Mouse (Mus musculus): ENCODE results near the gene Cmah. TPM values are rescaled to one million over a fixed set of nuclear protein-coding genes. Genes with fewer than 3 reads are reported as not detected.

Cmah gene
- polyA plus RNA-seq, 1 experiment from 2014 or later: 0.14 TPM

GRCm38 (mm10) chr13:24486403-24486802 is 159.2 kb downstream of the Cmah start:
- ATAC-seq (ENCODE audit: low FRiP score, low TSS enrichment): no peak
- Histone ChIP-seq H3K36me3 (ENCODE audit: control insufficient read depth, insufficient read depth, low read length) (no peaks in the 10 kb centered on the region), H3K27me3 (ENCODE audit: control insufficient read depth, insufficient read depth, low read length) (no peaks in the 10 kb centered on the region), H3K27ac (replicated peaks; ENCODE audit: low read depth, low read length) (no peak overlapping the region), H3K4me2 (ENCODE audit: low read length) (no peak overlapping the region), H3K9me3 (ENCODE audit: control insufficient read depth, low read length) (no peaks in the 10 kb centered on the region), H3K4me3 (replicated peaks; ENCODE audit: low read depth, low read length) (no peak overlapping the region), H3K9ac (replicated peaks; ENCODE audit: low read length) (no peak overlapping the region), H3K4me1 (ENCODE audit: control insufficient read depth, insufficient read depth, low read length) (no peaks in the 10 kb centered on the region)
- DNase-seq: no peak
- 78% methylated on average over 6 of the region's 6 CpGs for WGBS

GRCm38 (mm10) chr13:24487061-24487460 is 159.9 kb downstream of the Cmah start:
- no peaks in the 10 kb centered on the region for H3K9me3 ChIP-seq (ENCODE audit: control insufficient read depth, low read length)
- DNase-seq: no peak
- no peak for ATAC-seq (ENCODE audit: low FRiP score, low TSS enrichment)
- no peaks in the 10 kb centered on the region for H3K27me3 ChIP-seq (ENCODE audit: control insufficient read depth, insufficient read depth, low read length)
- H3K9ac ChIP-seq (replicated peaks; ENCODE audit: low read length): no peak overlapping the region
- no peaks in the 10 kb centered on the region for H3K4me1 ChIP-seq (ENCODE audit: control insufficient read depth, insufficient read depth, low read length)
- no peak overlapping the region for H3K27ac ChIP-seq (replicated peaks; ENCODE audit: low read depth, low read length)
- no peaks in the 10 kb centered on the region for H3K36me3 ChIP-seq (ENCODE audit: control insufficient read depth, insufficient read depth, low read length)
- WGBS: 93% methylated on average over 5 of the region's 5 CpGs
- H3K4me2 ChIP-seq (ENCODE audit: low read length): no peak overlapping the region
- H3K4me3 ChIP-seq (replicated peaks; ENCODE audit: low read depth, low read length): no peak overlapping the region

DNA sequence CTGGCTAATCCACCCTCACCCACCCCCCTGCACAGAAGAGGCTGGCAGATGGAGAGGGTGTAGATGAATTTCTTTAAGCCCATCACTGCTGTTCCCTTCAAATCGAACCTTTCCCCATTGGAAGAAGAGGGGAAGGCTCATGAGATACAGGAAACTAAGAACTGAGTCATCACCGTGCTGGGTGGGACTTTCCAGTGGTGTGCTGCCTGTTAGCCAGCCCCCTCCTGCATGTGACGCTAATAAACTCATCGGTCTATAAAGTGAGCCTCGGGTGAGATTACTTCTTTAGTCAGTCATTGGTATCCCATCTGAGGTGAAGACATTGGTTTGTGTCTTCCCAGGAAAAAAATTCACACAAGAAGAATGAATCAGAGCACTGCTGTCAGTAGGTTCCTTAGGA is 160.3 kb downstream of the Cmah start:
- WGBS: 86% methylated on average over 5 of the region's 5 CpGs
- Histone ChIP-seq H3K4me3 (replicated peaks; ENCODE audit: low read depth, low read length) (no peak overlapping the region), H3K27ac (replicated peaks; ENCODE audit: low read depth, low read length) (no peak overlapping the region), H3K9me3 (ENCODE audit: control insufficient read depth, low read length) (no peaks in the 10 kb centered on the region), H3K9ac (replicated peaks; ENCODE audit: low read length) (no peak overlapping the region), H3K4me2 (ENCODE audit: low read length) (no peak overlapping the region), H3K27me3 (ENCODE audit: control insufficient read depth, insufficient read depth, low read length) (no peaks in the 10 kb centered on the region), H3K4me1 (ENCODE audit: control insufficient read depth, insufficient read depth, low read length) (no peaks in the 10 kb centered on the region), H3K36me3 (ENCODE audit: control insufficient read depth, insufficient read depth, low read length) (no peaks in the 10 kb centered on the region)
- ATAC-seq (ENCODE audit: low FRiP score, low TSS enrichment): no peak
- no peak for DNase-seq

- DNase-seq (no peak), ATAC-seq (ENCODE audit: low FRiP score, low TSS enrichment) (no peak)
- no peak overlapping the region for H3K9ac ChIP-seq (replicated peaks; ENCODE audit: low read length)
- no peak overlapping the region for H3K27ac ChIP-seq (replicated peaks; ENCODE audit: low read depth, low read length)
- H3K4me2 ChIP-seq (ENCODE audit: low read length): no peak overlapping the region
- no peak overlapping the region for H3K4me3 ChIP-seq (replicated peaks; ENCODE audit: low read depth, low read length)
- H3K27me3 ChIP-seq (ENCODE audit: control insufficient read depth, insufficient read depth, low read length): no peaks in the 10 kb centered on the region
- WGBS: 92% methylated on average over 4 of the region's 4 CpGs
- no peaks in the 10 kb centered on the region for H3K36me3 ChIP-seq (ENCODE audit: control insufficient read depth, insufficient read depth, low read length)
- H3K4me1 ChIP-seq (ENCODE audit: control insufficient read depth, insufficient read depth, low read length): no peaks in the 10 kb centered on the region
- H3K9me3 ChIP-seq (ENCODE audit: control insufficient read depth, low read length): no peaks in the 10 kb centered on the region
Measured at GRCm38 (mm10) chr13:24488526-24489070, 161.4 kb downstream of the Cmah start.

GRCm38 (mm10) chr13:24489515-24489914 is 162.3 kb downstream of the Cmah start:
- H3K4me2 ChIP-seq (ENCODE audit: low read length): no peak overlapping the region
- no peak for ATAC-seq (ENCODE audit: low FRiP score, low TSS enrichment)
- no peaks in the 10 kb centered on the region for H3K27me3 ChIP-seq (ENCODE audit: control insufficient read depth, insufficient read depth, low read length)
- no peak overlapping the region for H3K9ac ChIP-seq (replicated peaks; ENCODE audit: low read length)
- H3K4me1 ChIP-seq (ENCODE audit: control insufficient read depth, insufficient read depth, low read length): no peaks in the 10 kb centered on the region
- no peak overlapping the region for H3K27ac ChIP-seq (replicated peaks; ENCODE audit: low read depth, low read length)
- no peaks in the 10 kb centered on the region for H3K9me3 ChIP-seq (ENCODE audit: control insufficient read depth, low read length)
- WGBS: 81% methylated on average over 3 of the region's 3 CpGs
- H3K36me3 ChIP-seq (ENCODE audit: control insufficient read depth, insufficient read depth, low read length): no peaks in the 10 kb centered on the region
- DNase-seq: no peak
- no peak overlapping the region for H3K4me3 ChIP-seq (replicated peaks; ENCODE audit: low read depth, low read length)

DNA sequence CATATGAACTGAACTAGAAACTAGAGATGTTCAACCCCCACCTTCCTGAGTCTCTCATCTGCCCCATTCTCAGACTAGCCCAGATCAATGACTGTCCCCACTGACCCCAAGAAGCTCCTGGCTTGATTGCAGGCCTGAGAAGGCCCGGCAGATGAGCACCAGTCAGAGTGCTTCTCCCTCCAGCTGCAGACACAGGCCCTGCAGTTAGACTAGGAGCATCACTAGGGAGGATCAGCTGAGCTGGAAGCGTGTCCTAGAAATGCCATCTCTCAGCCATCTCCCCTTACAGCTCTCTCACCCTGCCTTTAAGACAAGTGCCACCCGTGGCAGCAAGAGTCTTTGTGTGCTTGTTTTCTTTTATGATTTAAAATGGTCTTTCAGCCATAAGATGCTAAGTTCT is 162.8 kb downstream of the Cmah start:
- WGBS: 63% methylated on average over 3 of the region's 3 CpGs
- H3K27ac ChIP-seq (replicated peaks; ENCODE audit: low read depth, low read length): no peak overlapping the region
- ATAC-seq (ENCODE audit: low FRiP score, low TSS enrichment): no peak

DNA sequence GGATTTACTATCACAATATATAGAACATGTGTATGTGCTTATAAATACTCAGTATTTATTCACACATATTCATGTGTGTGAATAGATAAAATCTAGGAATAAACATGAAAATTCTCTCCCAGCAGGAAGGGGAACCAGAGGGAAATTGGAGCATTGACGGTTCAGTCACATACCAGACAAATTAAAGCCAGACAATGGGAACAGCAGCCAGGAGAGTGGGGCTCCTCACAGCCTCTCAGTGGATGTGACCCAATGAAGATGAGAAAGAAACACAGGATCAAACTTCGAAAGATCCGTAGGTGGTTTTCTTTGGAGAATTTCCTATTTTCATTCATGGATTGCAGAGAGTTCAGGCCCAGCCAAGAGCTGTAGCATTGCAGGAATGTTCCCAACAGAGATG is 163.9 kb downstream of the Cmah start:
- Histone ChIP-seq H3K27ac (replicated peaks; ENCODE audit: low read depth, low read length) (no peak overlapping the region), H3K4me2 (ENCODE audit: low read length) (no peak overlapping the region), H3K4me3 (replicated peaks; ENCODE audit: low read depth, low read length) (no peak overlapping the region), H3K36me3 (ENCODE audit: control insufficient read depth, insufficient read depth, low read length) (no peaks in the 10 kb centered on the region), H3K9ac (replicated peaks; ENCODE audit: low read length) (no peak overlapping the region), H3K4me1 (ENCODE audit: control insufficient read depth, insufficient read depth, low read length) (no peaks in the 10 kb centered on the region), H3K27me3 (ENCODE audit: control insufficient read depth, insufficient read depth, low read length) (no peaks in the 10 kb centered on the region), H3K9me3 (ENCODE audit: control insufficient read depth, low read length) (no peaks in the 10 kb centered on the region)
- ATAC-seq (ENCODE audit: low FRiP score, low TSS enrichment) (no peak), DNase-seq (no peak)
- 72% methylated on average over 3 of the region's 3 CpGs for WGBS

More for the DNA sequence above, 162.8 kb downstream of the Cmah start:
- Histone ChIP-seq H3K27me3 (ENCODE audit: control insufficient read depth, insufficient read depth, low read length) (no peaks in the 10 kb centered on the region), H3K36me3 (ENCODE audit: control insufficient read depth, insufficient read depth, low read length) (no peaks in the 10 kb centered on the region), H3K4me2 (ENCODE audit: low read length) (no peak overlapping the region), H3K9ac (replicated peaks; ENCODE audit: low read length) (no peak overlapping the region), H3K4me1 (ENCODE audit: control insufficient read depth, insufficient read depth, low read length) (no peaks in the 10 kb centered on the region), H3K9me3 (ENCODE audit: control insufficient read depth, low read length) (no peaks in the 10 kb centered on the region), H3K4me3 (replicated peaks; ENCODE audit: low read depth, low read length) (no peak overlapping the region)
- DNase-seq: no peak

DNA sequence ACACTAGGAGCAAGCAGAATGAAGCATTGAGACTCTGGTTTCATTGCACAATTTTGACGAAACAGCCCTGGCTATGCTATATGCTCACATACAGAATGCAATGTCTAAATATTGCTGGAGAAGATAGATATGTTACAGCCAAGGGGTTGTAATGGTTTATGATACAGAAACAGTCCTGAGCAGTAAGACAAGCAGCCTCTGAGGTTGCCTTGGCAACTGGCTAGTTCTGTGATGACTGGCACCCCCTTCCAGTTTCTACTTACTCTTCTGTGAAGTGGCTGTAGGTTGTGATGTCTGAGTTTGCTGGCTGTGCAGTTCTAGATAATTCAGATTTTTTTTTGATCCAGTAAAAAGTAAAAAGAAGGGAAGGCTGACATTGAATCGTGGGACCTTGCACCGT is 166.6 kb downstream of the Cmah start:
- no peaks in the 10 kb centered on the region for H3K36me3 ChIP-seq (ENCODE audit: control insufficient read depth, insufficient read depth, low read length)
- H3K4me2 ChIP-seq (ENCODE audit: low read length): no peak overlapping the region
- WGBS: 84% methylated on average over 3 of the region's 3 CpGs
- no peak overlapping the region for H3K27ac ChIP-seq (replicated peaks; ENCODE audit: low read depth, low read length)
- no peak overlapping the region for H3K9ac ChIP-seq (replicated peaks; ENCODE audit: low read length)
- ATAC-seq (ENCODE audit: low FRiP score, low TSS enrichment) (no peak), DNase-seq (peak; percentile 59)
- H3K4me3 ChIP-seq (replicated peaks; ENCODE audit: low read depth, low read length): no peak overlapping the region
- no peaks in the 10 kb centered on the region for H3K27me3 ChIP-seq (ENCODE audit: control insufficient read depth, insufficient read depth, low read length)
- no peaks in the 10 kb centered on the region for H3K4me1 ChIP-seq (ENCODE audit: control insufficient read depth, insufficient read depth, low read length)
- no peaks in the 10 kb centered on the region for H3K9me3 ChIP-seq (ENCODE audit: control insufficient read depth, low read length)

- ATAC-seq (ENCODE audit: low FRiP score, low TSS enrichment) (no peak), DNase-seq (no peak)
- H3K9me3 ChIP-seq (ENCODE audit: control insufficient read depth, low read length): no peaks in the 10 kb centered on the region
- H3K4me1 ChIP-seq (ENCODE audit: control insufficient read depth, insufficient read depth, low read length): peaks cover 5% of the 10 kb centered on the region; the same call in 1 of the 2 replicates
- H3K27ac ChIP-seq (replicated peaks; ENCODE audit: low read depth, low read length): no peak overlapping the region
- WGBS: 79% methylated on average over 5 of the region's 5 CpGs
- H3K27me3 ChIP-seq (ENCODE audit: control insufficient read depth, insufficient read depth, low read length): no peaks in the 10 kb centered on the region
- H3K4me3 ChIP-seq (replicated peaks; ENCODE audit: low read depth, low read length): no peak overlapping the region
- no peak overlapping the region for H3K4me2 ChIP-seq (ENCODE audit: low read length)
- H3K36me3 ChIP-seq (ENCODE audit: control insufficient read depth, insufficient read depth, low read length): no peaks in the 10 kb centered on the region
- H3K9ac ChIP-seq (replicated peaks; ENCODE audit: low read length): no peak overlapping the region
Measured at GRCm38 (mm10) chr13:24496353-24496752, 169.1 kb downstream of the Cmah start.

All from midbrain, embryonic 14.5 days (tissue).